Mouse (Mus musculus) spleen, postnatal 10 days (tissue): Measurements from ENCODE around the gene Ccdc83.

Experiments used
- DNase-seq, 2 experiments: peaks; one replicate each; pipeline ENCODE4 v3.0.0; 2021 to 2022; ENCODE audit warnings: low spot score in 2 of 2

The Ccdc83 gene

DNA sequence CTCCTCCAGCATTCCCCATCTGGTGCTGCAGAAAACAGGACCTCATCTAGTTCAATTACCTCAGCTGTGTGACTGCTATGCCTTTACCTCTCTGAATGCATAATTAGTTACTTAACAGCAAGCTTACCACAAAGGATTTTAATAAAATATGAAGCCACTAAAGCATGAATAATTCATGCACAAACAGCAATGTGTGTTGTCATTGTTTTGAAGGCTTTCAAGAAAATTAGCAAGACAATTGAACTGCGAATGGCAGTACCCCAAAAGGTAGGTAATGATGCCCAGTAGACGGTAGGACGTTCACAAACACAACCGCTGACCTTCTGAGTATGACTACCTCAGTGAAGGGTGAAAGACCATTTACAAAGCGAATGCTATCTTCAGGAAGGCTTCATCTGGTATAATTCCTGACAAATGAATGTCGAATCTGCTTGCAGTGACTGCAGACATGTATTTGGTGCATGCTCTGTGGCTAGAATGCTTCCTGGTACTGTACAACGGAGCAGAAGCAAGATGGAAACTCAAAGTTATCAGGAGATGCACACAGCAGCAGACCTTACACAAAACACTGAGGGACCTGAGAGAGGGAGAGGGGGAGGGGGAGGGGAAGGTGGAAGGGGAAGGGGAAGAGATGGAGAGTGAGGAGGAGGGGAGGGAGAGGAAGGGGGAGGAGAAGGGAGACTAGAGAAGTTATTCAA, 3.5 kb downstream of the Ccdc83 start:
- no peak for DNase-seq

DNA sequence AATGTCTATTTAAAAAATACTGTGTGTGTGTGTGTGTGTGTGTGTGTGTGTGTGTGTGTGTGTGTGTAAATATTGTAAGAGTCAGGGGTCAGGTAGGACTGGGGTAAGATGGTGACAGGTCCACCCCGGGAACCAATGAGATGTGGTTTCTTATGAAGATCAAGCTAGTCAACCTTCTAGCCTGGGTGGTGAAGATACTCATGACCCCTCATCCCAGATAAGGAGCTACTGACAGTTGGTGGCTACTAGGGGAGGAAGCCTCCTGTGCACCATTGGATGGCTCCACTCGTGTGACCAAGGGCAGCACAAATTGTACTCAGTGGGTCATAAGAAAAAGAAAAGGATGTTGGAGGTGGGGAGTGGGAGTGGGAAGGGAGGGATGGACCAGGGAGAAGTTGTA, 5.7 kb downstream of the Ccdc83 start:
- no peak for DNase-seq

DNA sequence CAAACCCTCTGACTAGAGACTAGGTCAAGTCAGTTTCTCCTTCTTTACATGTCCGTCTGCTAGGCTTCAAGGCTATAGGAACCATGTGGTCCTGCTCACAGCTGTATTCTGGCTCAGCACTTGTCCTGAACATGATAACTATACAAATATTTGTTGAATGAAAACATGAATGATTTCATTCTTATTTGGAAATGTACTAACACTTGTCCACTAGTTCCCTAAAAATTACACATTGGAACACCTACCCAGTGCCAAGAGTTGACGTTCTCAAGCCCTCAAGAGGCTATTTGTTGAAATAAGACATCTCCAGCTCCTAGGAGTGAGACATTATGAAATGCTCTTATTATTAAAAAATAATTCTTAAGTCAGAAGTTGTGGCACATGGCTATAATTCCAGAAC, 6.9 kb downstream of the Ccdc83 start:
- no peak for DNase-seq

DNA sequence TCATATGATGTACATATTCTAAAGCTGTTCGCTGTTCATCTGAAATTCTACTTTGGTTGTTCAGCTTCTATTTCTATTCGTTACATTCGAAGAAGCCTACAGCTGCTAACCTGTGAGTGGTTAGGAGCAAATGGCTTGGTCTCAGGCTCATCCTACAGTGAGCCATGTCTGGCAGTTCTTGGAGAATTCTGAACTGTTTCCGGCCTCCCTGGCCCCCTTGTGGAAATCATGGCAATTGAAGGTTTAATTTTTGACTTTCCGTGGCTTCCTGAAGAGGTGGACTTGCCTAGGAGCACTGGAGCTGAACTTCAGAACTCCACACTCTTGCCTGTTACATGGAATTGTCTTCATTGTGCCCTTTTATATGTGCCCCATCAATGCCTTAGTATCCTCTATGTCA, 12.6 kb downstream of the Ccdc83 start:
- DNase-seq = no peak

DNA sequence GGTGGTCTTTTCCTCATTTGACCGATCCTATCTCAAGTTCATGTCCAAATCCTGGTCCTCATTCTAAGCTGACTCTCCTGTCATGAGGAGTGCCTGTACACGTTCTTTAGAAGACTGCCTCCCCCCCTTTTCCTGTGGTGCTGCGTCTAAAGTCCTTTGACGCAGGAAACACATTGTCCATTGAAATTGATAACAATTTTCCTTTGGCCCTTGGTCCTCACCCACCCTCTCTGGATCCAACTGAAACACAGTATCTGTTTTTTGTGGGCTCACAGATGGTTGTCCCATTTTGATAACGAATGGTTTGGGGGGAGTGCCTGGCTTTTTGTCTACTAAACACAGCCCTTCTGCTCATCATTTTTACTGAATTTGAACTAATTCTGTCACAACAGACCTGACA, 21.9 kb downstream of the Ccdc83 start:
- DNase-seq = no peak

DNA sequence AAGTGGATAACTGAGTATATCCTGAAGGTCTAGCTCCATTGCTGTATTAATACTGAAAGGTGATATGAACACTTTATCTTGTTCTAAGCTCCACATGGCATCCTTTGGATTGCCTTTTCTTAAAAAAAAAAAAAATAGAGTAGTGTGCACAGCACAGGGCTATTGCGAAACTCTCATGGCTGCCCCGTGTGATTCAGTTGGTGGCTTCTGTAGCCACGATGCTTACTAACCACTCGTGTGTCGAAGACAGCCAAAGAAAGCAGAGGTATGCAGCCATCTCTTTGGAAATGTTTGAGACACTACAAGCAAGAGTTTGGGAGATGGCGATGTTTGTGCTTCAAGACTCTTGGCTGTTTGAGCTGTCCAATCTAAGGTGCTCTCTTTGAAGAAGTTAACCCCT, 22.4 kb downstream of the Ccdc83 start:
- no peak for DNase-seq

DNA sequence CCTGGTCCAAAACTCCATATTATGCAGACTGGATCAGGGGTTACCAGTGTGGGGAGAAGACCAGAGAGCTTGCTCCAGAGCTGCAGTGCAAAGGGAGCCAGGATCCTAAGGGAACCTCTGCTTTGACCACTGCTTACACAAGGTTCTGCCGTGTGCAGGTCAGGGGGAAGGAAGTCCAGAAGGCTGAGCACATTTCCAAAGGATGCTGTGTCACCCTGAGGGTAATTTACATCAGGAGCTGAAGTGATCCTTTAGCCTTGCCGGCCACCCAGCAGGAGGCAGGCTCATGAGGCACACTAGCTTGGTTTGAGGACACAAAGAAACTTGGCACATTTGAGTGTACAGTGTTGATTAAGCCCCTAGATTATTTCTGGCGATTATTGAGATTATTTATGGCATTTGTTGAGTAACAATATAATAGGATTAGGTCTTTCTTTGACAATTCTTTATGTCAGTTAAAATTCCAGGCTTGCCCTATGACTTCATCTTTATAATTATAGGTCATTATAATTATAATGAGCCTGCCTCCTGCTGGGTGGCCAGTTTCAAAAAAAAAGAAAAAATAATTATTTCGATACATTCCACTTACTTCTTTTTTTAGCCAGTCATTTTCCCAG, 29.2 kb downstream of the Ccdc83 start:
- no peak for DNase-seq

DNA sequence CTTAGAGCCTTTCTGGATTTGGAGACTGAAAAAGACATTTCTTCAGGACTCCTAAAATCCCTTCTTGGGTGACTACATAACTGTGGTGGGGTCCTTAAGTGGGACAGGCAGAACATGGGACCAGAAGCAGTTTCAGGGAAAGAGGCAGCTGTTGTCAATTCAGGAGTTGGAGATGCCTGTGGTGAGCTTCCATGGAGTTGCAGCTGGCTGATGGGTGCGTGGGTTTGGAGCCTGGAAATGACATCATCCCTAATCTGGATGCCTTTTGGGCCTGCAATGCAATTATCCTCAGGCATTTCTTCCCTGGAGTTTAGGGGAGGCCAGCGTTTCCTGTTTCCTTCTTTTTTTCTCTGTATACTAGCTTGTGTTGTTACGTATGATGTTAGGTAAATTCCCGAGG, 31.7 kb downstream of the Ccdc83 start:
- no peak for DNase-seq

DNA sequence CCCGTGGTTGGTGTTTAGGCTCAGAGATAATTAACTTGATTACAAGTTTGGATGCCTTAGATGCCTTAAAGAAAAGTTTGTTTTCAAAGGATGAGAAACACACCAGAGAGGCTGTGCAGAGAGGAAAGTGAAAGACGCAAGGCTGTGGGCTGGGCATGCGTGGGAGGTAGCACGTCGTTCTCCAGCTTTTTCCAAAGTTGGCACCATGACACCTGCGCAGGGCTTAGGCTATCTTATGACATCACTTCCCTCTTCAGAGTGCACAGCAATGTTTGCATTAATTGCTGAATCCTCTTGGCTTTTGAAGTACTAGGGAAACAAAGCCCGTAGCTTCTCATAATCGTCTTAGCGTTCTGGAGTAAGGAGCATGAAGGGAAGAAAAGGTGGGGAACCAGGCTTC, 34.1 kb downstream of the Ccdc83 start:
- DNase-seq = no peak

DNA sequence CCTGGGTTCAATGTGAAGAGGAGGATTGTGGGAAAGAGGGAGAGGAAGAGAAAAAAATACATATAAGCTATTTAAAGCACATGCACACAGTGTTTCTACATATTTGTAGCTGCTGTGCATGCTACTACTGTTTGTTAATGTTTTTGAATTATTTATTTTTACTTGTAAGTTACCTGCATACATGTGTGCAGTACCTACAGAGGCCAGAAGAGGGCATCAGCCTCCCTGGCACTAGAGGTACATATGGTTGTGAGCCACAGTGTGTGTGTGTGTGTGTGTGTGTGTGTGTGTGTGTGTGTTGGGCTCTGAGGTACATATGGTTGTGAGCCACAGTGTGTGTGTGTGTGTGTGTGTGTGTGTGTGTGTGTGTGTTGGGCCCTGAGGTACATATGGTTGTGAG, 36.7 kb downstream of the Ccdc83 start:
- peak; percentile 26 to 62 for DNase-seq

DNA sequence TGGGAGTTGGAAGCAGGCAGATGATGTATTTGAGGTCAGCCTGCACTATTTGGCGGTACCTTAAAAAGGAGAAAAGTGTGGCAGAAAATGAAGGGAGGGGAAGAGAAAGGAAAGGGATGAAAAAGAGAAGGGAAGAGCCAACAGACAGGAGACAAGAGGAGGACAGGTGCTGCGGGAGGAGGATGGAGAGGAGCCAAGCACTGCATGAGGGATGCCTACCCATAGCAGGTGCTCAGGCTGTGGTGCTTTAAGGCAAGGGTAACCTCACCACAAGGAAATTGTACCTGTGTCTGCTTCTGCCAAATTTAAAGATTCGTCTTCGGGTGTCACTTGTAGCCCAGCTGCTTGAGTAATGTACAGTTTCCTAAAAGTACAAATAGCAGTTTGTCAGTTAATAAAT, 37.5 kb downstream of the Ccdc83 start:
- no peak for DNase-seq

DNA sequence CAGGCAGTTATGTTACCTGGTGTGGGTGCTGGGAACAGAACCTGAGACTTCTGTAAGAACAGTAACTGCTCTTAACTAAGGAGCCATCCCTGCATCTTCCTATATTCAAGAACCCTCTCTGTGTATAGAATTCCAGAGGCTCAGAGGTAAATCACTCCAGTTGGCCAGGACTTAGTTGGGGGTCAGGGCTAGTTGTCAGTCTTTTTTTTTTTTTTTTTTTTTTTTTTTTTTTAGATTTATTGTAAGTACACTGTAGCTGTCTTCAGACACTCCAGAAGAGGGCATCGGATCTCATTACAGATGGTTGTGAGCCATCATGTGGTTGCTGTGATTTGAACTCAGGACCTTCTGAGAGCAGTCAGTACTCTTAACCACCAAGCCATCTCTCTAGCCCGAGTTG, 44.1 kb downstream of the Ccdc83 start:
- no peak for DNase-seq

DNA sequence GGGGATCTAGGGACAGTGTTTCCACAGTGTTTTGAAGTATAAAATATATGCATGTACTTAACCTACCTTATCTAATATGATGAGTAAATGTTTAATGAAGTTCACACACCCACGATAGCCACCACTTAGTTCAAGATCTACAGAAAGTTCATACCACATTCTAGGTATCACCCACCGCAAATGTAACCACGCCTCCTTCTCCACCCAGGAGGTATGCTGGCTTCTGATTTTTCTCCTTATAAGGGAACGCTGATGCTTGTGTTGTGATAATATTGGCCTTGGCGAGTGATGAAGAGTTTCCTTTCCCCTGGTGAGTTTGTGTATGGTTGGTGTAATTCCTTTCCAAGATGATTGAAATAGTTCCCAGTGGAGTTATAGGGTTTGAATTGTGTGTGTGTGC, 47.5 kb downstream of the Ccdc83 start:
- DNase-seq = no peak

DNA sequence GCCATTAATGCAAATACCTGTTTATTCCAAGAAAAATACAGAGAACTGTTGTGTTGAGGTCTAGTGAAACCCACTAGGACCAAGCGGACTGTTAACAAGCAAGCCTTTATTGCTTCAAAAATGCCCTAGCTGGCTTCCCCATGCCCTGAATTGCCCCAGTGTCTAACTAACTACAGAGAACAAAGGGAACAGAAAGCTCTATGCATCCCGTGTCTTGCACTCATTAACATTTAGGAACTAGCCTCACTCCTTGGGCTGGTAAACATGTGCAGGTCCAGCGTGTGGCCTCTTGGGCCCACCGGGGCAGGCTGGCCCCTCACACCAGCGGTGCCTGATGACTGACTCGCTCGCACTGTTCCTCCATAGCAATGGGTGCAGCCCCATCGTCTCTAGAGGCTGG, 49.1 kb downstream of the Ccdc83 start:
- DNase-seq = no peak

DNA sequence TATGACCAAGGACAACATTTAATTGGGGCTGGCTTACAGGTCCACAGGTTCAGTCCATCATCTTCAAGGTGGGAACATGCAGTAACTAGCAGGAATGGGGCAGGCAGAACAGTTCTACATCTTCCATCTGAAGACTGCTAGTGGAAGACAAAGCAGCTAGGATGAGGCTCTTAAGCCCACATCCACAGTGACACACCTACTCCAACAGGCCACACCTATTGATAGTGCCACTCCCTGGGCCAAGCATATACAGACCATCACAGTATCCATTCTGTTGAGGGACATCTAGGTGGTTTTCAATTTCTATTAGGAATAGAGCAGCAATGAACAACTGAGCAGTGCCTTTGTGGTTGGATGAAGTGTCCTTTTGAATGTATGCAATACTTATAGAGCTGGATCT, 54.6 kb downstream of the Ccdc83 start:
- DNase-seq = no peak

DNA sequence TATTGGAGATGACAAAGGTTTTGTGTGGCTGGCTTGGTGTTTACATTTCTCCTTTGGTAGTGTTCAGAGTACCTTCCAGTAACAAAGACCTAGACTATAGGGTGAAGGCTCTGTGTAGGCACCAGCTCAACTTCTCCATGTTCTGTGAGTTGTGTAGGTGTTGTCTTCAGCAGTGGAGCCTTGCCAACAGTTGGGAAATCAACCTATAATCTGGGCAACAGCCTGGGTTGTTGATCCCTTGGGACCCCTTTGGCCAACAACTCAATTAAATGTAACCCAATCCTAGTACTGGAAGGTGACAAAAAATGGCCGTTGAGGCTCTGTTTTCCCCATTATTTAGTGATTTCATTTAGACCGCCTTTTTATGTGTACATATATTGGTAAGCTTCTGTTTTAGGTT, 55.5 kb downstream of the Ccdc83 start:
- no peak for DNase-seq

DNA sequence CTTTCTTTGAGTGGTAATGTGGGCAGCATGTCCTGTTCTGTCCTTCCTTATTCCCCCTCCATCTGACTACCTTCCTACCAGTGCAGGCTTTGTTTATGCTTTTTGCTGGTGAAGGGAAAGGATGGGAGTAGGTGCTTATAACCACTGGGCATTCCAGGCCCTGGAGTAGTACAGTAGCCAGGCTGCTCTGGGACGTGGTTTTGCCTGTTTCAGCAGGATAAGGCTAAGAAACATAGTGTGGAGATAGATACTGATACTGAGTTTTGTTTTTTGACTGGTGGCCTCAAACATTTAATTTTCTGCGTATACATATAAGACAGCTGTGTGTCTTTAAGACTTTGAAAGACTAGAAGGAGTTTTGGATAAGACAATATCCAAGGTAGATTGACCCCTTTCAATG, 61.7 kb downstream of the Ccdc83 start:
- no peak for DNase-seq

DNA sequence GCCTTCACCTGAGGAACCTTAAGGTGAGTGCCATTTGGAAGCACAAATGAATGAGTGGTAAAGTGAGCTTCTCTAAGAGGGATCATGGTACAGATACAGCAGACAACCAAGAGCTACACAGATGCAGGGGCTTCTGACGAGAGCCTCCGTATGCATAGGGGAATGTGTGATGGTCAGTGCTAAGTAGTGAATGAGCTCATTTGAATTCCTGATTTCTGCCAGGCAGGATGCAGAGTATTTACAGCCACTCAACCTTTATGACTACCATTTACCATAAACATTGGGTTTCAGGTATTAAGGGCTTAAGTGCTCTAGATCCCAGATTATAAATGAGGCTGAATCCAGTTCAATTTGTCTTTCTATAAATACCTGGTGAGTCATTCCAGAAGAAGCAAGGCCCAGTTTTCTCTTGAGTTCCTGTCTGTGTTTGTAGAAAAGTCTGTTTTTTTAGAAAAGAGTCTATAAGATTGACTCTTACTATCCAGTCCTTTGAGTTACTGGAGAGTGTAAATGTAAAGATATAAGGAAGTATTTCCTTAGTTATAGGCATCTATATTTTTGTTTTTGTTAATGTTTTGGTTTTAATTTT, 63.6 kb downstream of the Ccdc83 start:
- DNase-seq = no peak

DNA sequence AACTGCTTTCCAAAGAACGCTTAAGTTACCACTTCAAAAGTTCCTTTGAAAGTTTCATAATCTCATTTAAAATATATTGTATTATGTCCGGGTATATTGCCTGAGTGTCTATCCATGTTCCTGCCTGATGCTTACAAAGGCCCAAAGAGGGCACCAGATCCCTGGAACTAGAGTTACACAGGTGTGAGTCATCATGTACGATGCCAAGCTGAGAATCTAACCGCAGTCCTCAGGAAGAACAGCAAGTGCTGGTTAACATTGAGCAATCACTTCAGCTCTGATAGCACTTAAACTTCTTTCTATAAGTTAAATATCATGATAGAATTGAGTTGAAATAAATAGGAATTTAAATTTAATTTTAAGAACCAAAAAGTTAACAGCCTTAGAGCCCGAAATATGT, 65.3 kb downstream of the Ccdc83 start:
- DNase-seq = no peak

DNA sequence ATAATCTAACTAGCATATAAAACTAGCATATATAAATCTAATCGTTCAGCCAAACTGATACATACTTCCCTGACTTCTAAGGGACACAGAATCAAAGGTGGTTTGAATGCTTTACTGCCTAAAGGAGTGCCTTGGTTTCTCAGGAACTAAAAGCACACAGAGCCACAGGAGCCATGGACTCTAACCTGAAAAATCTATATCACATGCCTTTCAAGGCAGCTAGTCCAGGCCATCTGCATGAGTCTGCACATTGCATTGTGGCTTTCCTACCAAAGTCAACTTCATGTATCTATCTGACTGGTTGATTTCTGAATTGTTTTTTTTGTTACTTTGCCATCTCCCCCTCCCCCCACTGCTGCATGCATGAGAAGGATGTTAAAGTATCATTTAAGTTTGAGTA, 84.9 kb downstream of the Ccdc83 start:
- no peak for DNase-seq

DNA sequence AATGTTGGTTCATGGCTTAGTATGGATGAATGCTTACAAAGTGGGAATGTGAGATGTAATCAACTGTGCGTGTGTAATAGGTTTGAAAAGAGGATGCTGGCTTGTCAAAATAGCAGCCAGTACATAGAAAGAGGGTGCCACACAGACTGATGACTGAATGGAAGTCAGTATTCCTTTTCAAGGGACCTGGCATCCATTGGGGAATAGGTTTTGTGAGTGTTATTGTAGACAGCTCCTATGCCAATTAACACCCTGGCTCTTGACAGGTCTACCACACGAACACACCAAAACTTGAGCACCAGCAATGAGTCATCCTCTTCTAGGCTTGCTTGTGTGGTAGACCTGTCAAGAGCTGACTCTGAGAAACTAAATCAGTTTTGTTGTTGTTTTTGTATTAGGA, 90.0 kb downstream of the Ccdc83 start:
- no peak for DNase-seq
